18 mouse cellular contexts compared by ENCODE assay signal in the genomic region with DNA sequence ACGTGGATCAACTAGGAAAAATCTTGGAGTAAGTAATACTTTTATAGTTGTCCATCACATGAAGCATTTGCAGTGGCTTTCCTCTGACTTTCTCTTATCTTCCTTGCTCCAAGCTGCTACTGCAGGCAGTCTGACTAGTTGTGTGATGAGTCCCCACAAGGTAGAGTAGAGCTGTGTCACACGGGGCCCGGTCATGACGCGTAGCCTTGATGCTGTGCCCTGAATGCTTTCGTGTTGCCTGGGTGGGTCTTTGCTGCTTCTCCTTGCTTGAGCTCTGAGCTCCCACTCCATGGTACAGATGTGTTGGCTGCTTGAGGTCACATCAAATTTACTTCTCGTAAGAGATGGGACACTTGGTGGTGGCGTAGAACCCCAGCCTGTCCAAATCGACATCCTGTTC. TPM values are rescaled to one million over a fixed set of nuclear protein-coding genes. Genes with fewer than 3 reads are reported as not detected.
DNase-seq lines count a peak whose midpoint lies in the region; ATAC-seq and TF ChIP-seq lines count a peak whose summit lies in the region.
"Had no signal": no experiment of that assay in that cellular context is flagged by ENCODE, and none has a peak within 500 bp of the region (broad histone marks: within the 10 kb centered on the region; RNA-seq: fewer than 3 reads in every experiment).

No protein-coding gene starts in this region.

- ATAC-seq in megakaryocyte, adult 5-6 weeks (ENCODE audit: poor library complexity, severe bottlenecking), result no peak
- ATAC-seq in intestine, postnatal 0 days, result no peak
- no peak for ATAC-seq in neural tube, embryonic 15.5 days (ENCODE audit: low FRiP score)
- ATAC-seq: forebrain, postnatal 0 days; hindbrain, postnatal 0 days had no signal

- no peaks in the 10 kb centered on the region for H3K27me3 ChIP-seq in heart, embryonic 10.5 days (ENCODE audit: insufficient read depth, poor library complexity, severe bottlenecking)
- no peaks in the 10 kb centered on the region for H3K27me3 ChIP-seq in megakaryocyte, embryonic 14.5 days (replicated peaks)
- no peaks in the 10 kb centered on the region for H3K27me3 ChIP-seq in intestine, postnatal 0 days (replicated peaks; ENCODE audit: control insufficient read depth, insufficient read depth, low read length)
- H3K27me3 ChIP-seq in neural tube, embryonic 15.5 days (replicated peaks), result no peaks in the 10 kb centered on the region
- H3K27me3 ChIP-seq: embryonic facial prominence, embryonic 12.5 days; forebrain, embryonic 12.5 days; heart, embryonic 13.5 days; hindbrain, embryonic 13.5 days had no signal

- 87% methylated on average over 9 of the region's 9 CpGs for WGBS in heart, embryonic 10.5 days
- 78% methylated on average over 9 of the region's 9 CpGs for WGBS in intestine, postnatal 0 days
- WGBS in neural tube, embryonic 15.5 days, result 94% methylated on average over 9 of the region's 9 CpGs

- H3K9me3 ChIP-seq in heart, embryonic 10.5 days, result no peaks in the 10 kb centered on the region
- no peaks in the 10 kb centered on the region for H3K9me3 ChIP-seq in megakaryocyte, embryonic 14.5 days
- no peaks in the 10 kb centered on the region for H3K9me3 ChIP-seq in intestine, postnatal 0 days (ENCODE audit: control insufficient read depth)
- H3K9me3 ChIP-seq in neural tube, embryonic 15.5 days (replicated peaks), result no peaks in the 10 kb centered on the region
- H3K9me3 ChIP-seq: embryonic facial prominence, embryonic 12.5 days; forebrain, embryonic 12.5 days; heart, embryonic 13.5 days; hindbrain, embryonic 13.5 days had no signal

- no peak overlapping the region for H3K4me3 ChIP-seq in heart, embryonic 10.5 days
- H3K4me3 ChIP-seq in megakaryocyte, embryonic 14.5 days (replicated peaks), result peak overlapping the region; percentile 50
- no peak overlapping the region for H3K4me3 ChIP-seq in intestine, postnatal 0 days (ENCODE audit: low read depth, low read length)
- H3K4me3 ChIP-seq in neural tube, embryonic 15.5 days (replicated peaks), result no peak overlapping the region
- H3K4me3 ChIP-seq: embryonic facial prominence, embryonic 12.5 days; forebrain, embryonic 12.5 days; heart, embryonic 13.5 days; hindbrain, embryonic 13.5 days had no signal

- peak; percentile 38 for DNase-seq in heart, embryonic 10.5 days (ENCODE audit: low spot score)
- no peak for DNase-seq in heart, postnatal 14 days
- DNase-seq in cerebellum, postnatal 14 days, result no peak
- DNase-seq: adrenal gland, adult 8-10 months; adrenal gland, postnatal 36 days; cerebellum, adult 2 months; cerebellum, postnatal 10 days; forebrain, postnatal 0 days; gastrocnemius, postnatal 14 days had no signal

- H3K27ac ChIP-seq in heart, embryonic 10.5 days, result no peak overlapping the region
- H3K27ac ChIP-seq in intestine, postnatal 0 days (ENCODE audit: low read depth, low read length), result no peak overlapping the region
- no peak overlapping the region for H3K27ac ChIP-seq in neural tube, embryonic 15.5 days (replicated peaks)
- H3K27ac ChIP-seq: embryonic facial prominence, embryonic 12.5 days; forebrain, embryonic 12.5 days; heart, embryonic 13.5 days; hindbrain, embryonic 13.5 days; hindbrain, postnatal 0 days had no signal

- H3K36me3 ChIP-seq in heart, embryonic 10.5 days, result peaks cover 9% of the 10 kb centered on the region
- peaks cover 59% of the 10 kb centered on the region for H3K36me3 ChIP-seq in megakaryocyte, embryonic 14.5 days (replicated peaks; ENCODE audit: low read length)
- H3K36me3 ChIP-seq in intestine, postnatal 0 days (ENCODE audit: control insufficient read depth, insufficient read depth), result peaks cover 2% of the 10 kb centered on the region; the same call in 1 of the 2 replicates
- H3K36me3 ChIP-seq in neural tube, embryonic 15.5 days, result no peaks in the 10 kb centered on the region
- H3K36me3 ChIP-seq: forebrain, embryonic 12.5 days; hindbrain, embryonic 13.5 days had no signal

- no peak for TF ChIP-seq CTCF in intestine, postnatal 0 days (IDR thresholded peaks at IDR 0.05; ENCODE audit: low read depth)

- H3K9ac ChIP-seq in intestine, postnatal 0 days (ENCODE audit: low read depth, low read length), result no peak overlapping the region
- no peak overlapping the region for H3K9ac ChIP-seq in neural tube, embryonic 15.5 days (replicated peaks)
- H3K9ac ChIP-seq: embryonic facial prominence, embryonic 12.5 days; forebrain, embryonic 12.5 days; forebrain, postnatal 0 days; heart, embryonic 13.5 days; hindbrain, embryonic 13.5 days had no signal

- intact Hi-C loops in heart, postnatal 14 days (cut with DNase I), result loop anchor here (5.0 kb wide), 1 partner anchor 288 kb away; no protein-coding TSS in a partner anchor

- H3K4me1 ChIP-seq in heart, embryonic 10.5 days, result peaks cover 5% of the 10 kb centered on the region
- peaks cover 68% of the 10 kb centered on the region for H3K4me1 ChIP-seq in megakaryocyte, embryonic 14.5 days
- H3K4me1 ChIP-seq in intestine, postnatal 0 days (replicated peaks; ENCODE audit: control insufficient read depth, insufficient read depth, low read length), result 0 out of 2 replicates have a peak, but pooled peaks cover 3% of the 10 kb centered on the region
- peaks cover 7% of the 10 kb centered on the region for H3K4me1 ChIP-seq in neural tube, embryonic 15.5 days
- H3K4me1 ChIP-seq: forebrain, embryonic 12.5 days; hindbrain, embryonic 13.5 days had no signal

- H3K4me2 ChIP-seq in intestine, postnatal 0 days (replicated peaks; ENCODE audit: low read depth), result peak overlapping the region; percentile 17; the same call in 1 of the 2 replicates
- no peak overlapping the region for H3K4me2 ChIP-seq in neural tube, embryonic 15.5 days
- H3K4me2 ChIP-seq: embryonic facial prominence, embryonic 12.5 days; forebrain, embryonic 12.5 days; heart, embryonic 13.5 days; hindbrain, embryonic 13.5 days had no signal

RNA-seq across cellular contexts. Expression of gene Fam133b, which starts 28.2 kb away (rescaled TPM):
- 15.8 and 19.3 TPM in 2 replicates for polyA plus RNA-seq in heart, embryonic 10.5 days (2016; fragmentation: Nextera tagmentation; extraction: Ambion mirVana)
- total RNA-seq in heart, postnatal 14 days (2021), result 10 to 100 TPM; 16.0 to 19.4 TPM
- polyA plus RNA-seq in megakaryocyte, embryonic 14.5 days (2012; ENCODE audit: insufficient read depth, low replicate concordance), result 3.6 and 13.4 TPM in 2 replicates
- total RNA-seq in megakaryocyte, adult 5-6 weeks (2015), result 37.1 and 39.5 TPM in 2 replicates
- total RNA-seq in megakaryocyte, adult 5-6 weeks (2017), result 47.1 and 50.9 TPM in 2 replicates
- polyA plus RNA-seq in intestine, postnatal 0 days (2015; fragmentation: Nextera tagmentation; extraction: Ambion mirVana), result 14.9 and 15.8 TPM in 2 replicates
- polyA plus RNA-seq in neural tube, embryonic 15.5 days (2015; fragmentation: Nextera tagmentation; extraction: Ambion mirVana), result 21.9 and 23.6 TPM in 2 replicates

RNA-seq across cellular contexts. Expression of gene 1700109H08Rik, which starts 55.9 kb away (rescaled TPM):
- 2.7 and 3.8 TPM in 2 replicates for polyA plus RNA-seq in heart, embryonic 10.5 days (2016; fragmentation: Nextera tagmentation; extraction: Ambion mirVana)
- total RNA-seq in heart, postnatal 14 days (2021), result 1 to 10 TPM; 1.7 to 3.8 TPM
- 1.0 TPM in 1 of 2 replicates, not detected in the other for polyA plus RNA-seq in megakaryocyte, embryonic 14.5 days (2012; ENCODE audit: insufficient read depth, low replicate concordance)
- total RNA-seq in megakaryocyte, adult 5-6 weeks (2015), result 4.5 and 12.2 TPM in 2 replicates
- 4.9 and 5.0 TPM in 2 replicates for total RNA-seq in megakaryocyte, adult 5-6 weeks (2017)
- 0.35 and 0.55 TPM in 2 replicates for polyA plus RNA-seq in intestine, postnatal 0 days (2015; fragmentation: Nextera tagmentation; extraction: Ambion mirVana)
- polyA plus RNA-seq in neural tube, embryonic 15.5 days (2015; fragmentation: Nextera tagmentation; extraction: Ambion mirVana), result 2.4 and 2.7 TPM in 2 replicates
